8 mouse cellular contexts compared by ENCODE assay signal in genomic region chr1:83727215-83727614, GRCm38 (mm10).
A peak's percentile ranks its signal among the peaks of the same experiment; 100 is the strongest.
DNase-seq lines count a peak whose midpoint lies in the region; ATAC-seq lines count a peak whose summit lies in the region.
"Had no signal": no experiment of that assay in that cellular context is flagged by ENCODE, and none has a peak within 500 bp of the region (broad histone marks: within the 10 kb centered on the region; RNA-seq: fewer than 3 reads in every experiment).

No protein-coding gene starts in this region.

- H3K9ac ChIP-seq in hindbrain, embryonic 13.5 days = no peak overlapping the region

- no peaks in the 10 kb centered on the region for H3K36me3 ChIP-seq in hindbrain, embryonic 13.5 days

- no peak overlapping the region for H3K4me2 ChIP-seq in hindbrain, embryonic 13.5 days

- H3K4me1 ChIP-seq in hindbrain, embryonic 13.5 days (replicated peaks) = 0 out of 2 replicates have a peak, but pooled peaks cover 4% of the 10 kb centered on the region
- H3K4me1 ChIP-seq: megakaryocyte, embryonic 14.5 days had no signal

- no peak overlapping the region for H3K4me3 ChIP-seq in hindbrain, embryonic 13.5 days
- H3K4me3 ChIP-seq: megakaryocyte, embryonic 14.5 days had no signal

- H3K9me3 ChIP-seq in hindbrain, embryonic 13.5 days = no peaks in the 10 kb centered on the region
- H3K9me3 ChIP-seq: megakaryocyte, embryonic 14.5 days had no signal

- 82% methylated on average over 4 of the region's 4 CpGs for WGBS in hindbrain, embryonic 13.5 days

- no peaks in the 10 kb centered on the region for H3K27me3 ChIP-seq in hindbrain, embryonic 13.5 days
- H3K27me3 ChIP-seq: megakaryocyte, embryonic 14.5 days had no signal

- DNase-seq in left cerebral cortex, adult 11 months (ENCODE audit: low spot score) = peak; percentile 25
- no peak for DNase-seq in left cerebral cortex, adult 8-10 months (ENCODE audit: low spot score in 2 of 2)
- DNase-seq in ZHBTc4 (ENCODE audit: low read depth, low spot score) = peak; percentile 77
- DNase-seq in mesoderm, embryonic 11.5 days (ENCODE audit: low read depth, low spot score) = peak; percentile 83
- no peak for DNase-seq in spleen, adult 12 weeks (ENCODE audit: low spot score)

- H3K27ac ChIP-seq in hindbrain, embryonic 13.5 days = no peak overlapping the region

- peak; percentile 69 for ATAC-seq in common myeloid progenitor, adult 5-6 weeks (replicated peaks; ENCODE audit: low read depth, poor library complexity, severe bottlenecking)
- ATAC-seq in hindbrain, embryonic 13.5 days (ENCODE audit: low FRiP score) = peak; percentile 57

Comparison
In these comparisons a context has a peak if more than half of its experiments do, and no peak if none do; other contexts are left out.
1. DNase-seq: peak in left cerebral cortex, adult 11 months (single experiment), ZHBTc4 (single experiment) and mesoderm, embryonic 11.5 days (single experiment); none in left cerebral cortex, adult 8-10 months (0 of 2) and spleen, adult 12 weeks (single experiment).